Mouse (Mus musculus) central nervous system, embryonic 14 days (tissue): ENCODE results near the gene Sec1. TPM values are rescaled to one million over a fixed set of nuclear protein-coding genes. Genes with fewer than 3 reads are reported as not detected.

Experiments
- polyA plus RNA-seq: library from polyadenylated mRNA; depleted of rRNA; stranded (reverse); fragments of >200 nt; gene quantifications from 2 replicates; pipeline ENCODE4 v1.2.3, GENCODE M21; 2012; rRNA removed

The Sec1 gene
- 0.95 and 2.1 TPM in 2 replicates for polyA plus RNA-seq

DNA sequence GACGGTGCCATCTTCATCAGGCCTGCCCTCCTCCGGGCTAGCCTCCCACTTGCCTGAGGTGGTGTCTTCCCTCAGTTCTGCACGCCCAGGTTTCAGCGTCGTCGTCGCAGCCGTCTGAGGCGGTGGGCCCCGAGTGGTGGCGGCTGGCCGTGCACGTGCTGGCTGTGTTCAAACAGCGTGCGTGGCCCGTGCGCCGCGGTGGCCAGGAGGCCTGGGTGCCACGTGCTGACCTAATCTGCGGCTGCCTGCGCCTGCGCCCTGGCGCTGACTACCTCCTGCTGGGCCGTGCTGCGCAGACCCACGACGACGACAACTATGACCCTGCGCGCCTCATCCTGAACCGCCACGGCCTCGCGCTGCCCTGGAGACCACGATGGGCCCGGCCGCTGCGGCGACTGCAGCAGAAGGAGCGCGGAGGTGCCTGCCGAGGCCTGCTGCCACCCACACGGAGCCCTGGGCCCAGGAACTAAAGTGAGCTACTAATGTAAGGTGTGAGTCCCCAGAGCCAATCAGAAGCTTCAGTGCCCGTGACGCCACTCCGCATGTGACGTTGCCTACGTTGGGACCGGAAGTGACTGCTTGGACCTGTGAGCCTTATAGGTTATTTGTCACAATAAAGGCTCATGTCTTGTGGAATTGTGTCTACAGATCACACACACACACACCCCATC is at the start of gene Sec1:
TSS of gene Sec1 (minus strand) at position 482 of the 671 bp plus-strand sequence.

DNA sequence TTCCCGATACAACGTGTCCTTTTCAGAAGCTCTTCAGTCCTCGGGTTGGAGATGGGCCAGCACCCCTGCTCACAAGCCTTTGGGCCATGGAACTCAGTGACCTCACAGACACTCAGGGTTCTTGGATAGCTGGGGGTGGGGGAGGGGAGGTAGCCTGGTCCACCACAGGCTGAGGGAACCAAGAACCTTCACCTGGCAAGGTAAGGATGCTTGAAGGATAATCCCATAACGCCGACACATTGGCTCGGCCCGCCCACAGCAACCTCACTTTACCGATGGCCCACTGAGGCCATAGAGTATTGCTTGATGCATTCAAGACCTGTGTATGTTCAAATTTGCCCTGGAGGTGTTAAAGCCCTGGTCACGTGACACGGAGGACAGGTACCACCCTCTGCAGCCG is 31.5 kb upstream of the Sec1 start, which contains the start of gene Spaca4:
TSS of gene Spaca4 (minus strand) at position 101 of the 400 bp plus-strand sequence.

DNA sequence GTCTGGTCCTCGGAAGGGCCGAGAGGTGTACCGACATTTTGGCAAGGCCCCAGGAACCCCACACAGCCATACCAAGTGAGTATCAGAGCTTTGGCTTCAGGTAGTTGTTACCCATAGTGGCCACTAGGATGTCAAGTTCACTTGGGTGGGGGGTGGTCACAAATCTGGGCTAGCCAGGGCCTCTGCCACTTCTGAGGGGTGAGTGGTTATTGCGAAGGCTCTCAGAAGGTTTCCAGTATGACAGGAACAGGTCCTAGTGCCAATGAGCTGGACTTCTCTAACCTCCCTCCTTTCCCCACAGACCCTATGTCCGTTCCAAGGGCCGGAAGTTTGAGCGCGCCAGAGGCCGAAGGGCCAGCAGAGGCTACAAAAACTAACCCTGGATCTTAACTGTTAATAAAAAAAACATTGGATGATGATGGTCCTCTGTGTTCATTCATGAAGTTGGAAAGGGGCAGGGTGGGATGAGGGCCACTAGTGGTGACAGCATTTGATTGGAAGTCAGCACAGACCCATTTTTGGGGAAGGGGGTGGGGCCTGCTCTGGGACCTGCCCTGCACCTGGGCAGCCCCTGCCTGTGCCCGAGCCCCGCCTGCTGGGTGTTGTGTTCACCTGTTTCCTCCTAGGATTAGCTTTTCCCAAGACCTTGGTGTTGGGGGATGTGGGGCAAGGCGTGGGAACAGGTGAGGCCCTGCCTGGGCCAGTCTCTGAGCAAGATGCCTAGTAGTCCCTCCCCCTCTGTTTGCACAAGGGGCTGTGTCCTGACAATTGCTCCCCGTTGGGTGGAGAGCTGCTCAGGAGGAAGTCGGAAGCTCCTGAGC is 26.4 kb upstream of the Sec1 start, which contains the start of gene Fam83e:
TSS of gene Fam83e (plus strand) at position 800 of the 821 bp plus-strand sequence.

DNA sequence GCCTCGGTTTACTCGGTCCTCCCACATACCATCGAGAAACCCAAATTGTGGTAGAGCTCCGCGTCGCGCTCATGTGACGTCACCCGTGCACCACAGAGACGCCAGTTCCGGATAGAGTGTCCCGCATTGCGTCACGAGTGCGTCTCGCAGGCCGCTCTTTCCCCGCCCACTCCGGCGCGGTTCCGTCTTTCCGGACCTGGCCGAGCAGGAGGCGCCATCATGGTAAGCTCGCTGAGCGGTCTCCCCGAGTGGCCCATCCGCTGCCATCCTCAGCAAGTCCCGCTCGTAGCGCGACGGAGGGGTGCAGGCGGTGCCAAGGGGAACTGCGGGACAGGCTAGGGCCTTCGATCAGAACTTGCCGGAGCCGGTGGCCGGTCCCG is 23.7 kb upstream of the Sec1 start, which contains the start of gene Sphk2:
TSS of gene Sphk2 (minus strand) at position 85 of the 380 bp plus-strand sequence.

DNA sequence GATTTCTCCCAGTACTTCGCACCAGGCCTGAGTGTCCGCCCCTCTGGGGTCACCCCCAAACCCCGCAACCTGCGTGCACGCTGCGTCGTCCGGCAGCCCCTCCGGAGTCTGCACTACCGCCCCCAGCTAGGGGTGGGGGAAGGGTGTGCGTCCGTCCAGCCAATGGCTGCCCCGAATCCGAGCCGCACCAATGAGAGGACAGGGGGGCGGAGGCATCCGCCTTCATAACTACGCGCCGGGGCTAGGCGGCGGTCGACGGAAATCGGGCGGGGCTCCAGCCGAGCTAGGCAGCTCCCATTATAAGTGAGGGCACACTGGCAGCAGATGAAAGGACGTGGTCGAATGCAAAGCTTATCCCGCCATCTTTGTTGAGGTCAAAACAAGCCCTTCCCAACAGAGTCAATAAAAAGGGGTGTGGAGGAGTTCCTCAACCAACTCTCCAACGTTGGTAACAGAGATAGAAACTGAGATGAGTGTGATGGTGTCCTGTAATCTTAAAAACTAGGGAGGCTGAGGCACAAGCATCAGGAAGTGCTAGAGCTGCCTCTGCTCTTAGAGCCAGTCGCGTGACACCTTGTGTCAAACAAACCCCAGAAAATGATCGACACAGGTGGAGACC is 21.0 kb upstream of the Sec1 start, which contains the start of gene Rpl18:
TSS of gene Rpl18 (plus strand) at position 368 of the 619 bp plus-strand sequence.

DNA sequence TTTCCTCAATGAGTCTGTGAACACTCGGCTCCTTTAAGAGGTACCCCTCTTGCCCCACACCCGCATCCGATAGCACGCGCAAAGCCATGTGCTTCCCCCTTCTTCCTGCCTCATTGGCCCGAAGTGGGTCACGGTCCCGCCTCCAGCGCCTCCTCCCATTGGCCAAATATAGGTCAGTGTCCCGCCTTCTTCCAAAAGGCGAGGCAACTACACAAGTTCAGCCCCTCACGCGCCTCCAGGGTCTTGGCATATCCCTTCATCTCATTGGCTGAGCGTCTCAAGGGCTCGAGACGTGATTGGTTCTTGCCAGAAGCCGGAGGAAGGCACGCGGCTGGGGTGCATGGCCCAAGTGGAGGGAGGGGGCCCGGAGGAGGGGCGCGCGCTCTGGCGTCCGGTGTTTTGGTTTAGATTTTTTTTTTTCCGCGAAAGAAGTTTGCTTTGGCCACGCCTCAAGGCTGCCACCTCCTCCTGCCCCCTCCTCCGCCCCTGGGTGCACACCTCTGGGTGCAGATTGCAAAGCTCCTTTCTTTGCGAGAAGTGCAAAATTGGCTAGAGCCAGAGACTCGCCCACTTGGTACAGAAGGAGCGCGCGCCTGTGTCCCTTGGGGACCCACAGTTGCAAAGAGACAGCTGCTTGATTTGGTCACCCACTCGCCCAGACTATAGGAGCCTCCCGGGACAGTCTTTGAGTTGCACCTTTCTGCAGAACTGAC is 10.7 kb upstream of the Sec1 start, which contains the start of gene Dbp:
TSS of gene Dbp (plus strand) at position 359 of the 713 bp plus-strand sequence.

DNA sequence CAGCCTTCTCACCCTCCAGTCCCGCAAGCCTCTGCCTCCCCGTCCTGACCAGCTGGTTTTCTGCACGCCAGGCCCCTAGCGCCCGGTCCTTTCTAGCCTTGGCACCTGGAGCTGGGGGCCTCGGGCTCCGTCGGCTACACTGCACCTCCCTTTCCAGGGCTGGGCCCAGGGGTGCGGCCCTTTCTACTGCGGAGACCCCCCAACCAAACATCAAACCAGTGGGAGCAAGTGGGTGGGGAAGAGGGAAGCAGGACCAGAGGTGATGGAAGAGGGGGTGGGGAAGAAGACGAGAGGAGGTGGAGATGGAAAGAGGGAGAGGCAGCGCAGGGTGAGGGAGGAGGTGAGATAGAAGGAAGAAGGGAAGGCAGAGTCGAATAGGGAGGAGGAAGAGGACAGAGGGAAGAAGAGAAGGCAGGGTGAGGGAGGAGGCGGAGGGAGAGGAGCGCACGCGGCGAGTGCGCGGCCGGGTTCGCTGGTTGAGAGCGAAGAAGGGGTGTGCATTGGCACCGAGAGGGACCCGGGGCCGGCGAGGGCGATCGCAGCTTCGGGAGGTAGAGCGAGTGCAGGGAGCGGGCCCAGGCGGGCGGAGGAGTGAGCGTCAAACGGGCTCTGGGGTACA is 5.4 kb upstream of the Sec1 start, which contains the start of gene Car11:
TSS of gene Car11 (plus strand) at position 321 of the 619 bp plus-strand sequence.

DNA sequence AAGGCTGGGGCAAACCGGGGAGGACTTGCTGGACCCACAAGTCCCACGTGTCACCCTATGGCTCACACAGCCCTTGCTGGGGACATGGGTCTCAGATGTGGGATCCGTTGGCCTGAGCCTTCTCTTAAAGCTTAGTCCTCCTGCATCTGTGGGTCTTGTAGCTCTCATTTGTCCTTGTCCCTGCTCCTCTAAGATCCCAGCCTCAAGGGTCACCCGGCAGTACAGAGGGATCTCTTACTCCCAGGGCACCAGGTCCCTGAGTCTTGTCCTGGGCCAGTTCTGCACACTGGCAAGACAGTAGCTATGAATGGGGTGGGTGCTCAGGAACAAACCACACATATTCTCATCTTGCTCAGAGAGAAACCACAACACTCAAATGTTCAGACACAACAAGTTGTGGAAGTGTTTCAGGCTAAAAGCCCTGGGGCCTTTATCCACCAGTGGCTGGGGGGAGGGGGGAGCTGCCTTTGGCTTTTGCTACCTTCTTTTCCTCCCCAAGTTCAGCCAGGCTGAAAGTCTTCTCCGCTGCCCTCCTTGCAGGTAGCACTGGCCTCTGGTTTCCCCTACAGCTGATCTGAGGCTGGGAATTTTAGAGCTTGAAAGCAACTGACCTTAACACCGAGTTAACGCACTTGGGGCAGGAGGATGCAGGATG is 10.7 kb downstream of the Sec1 start, which contains the start of gene Ntn5:
TSS of gene Ntn5 (plus strand) at position 627 of the 655 bp plus-strand sequence.

DNA sequence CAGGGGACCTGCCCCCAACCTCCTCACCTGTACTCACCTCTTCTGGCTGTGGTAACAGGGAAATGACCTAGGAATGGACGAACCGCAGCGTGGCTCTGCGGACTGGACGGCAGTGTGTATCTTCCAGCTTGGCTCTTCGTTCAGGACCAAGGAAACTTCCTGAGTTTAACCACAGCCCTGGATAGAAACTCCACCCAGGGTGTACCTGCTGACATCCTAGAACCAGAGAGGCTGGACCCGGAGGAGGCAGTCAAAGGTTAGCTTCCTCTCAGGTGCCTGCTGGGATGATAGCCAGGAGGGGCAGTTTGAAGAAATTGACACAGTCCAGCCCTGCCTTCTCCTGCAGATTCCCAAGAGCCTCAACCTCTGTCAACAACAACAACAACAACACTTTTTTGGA is 28.0 kb downstream of the Sec1 start, which contains the start of gene Fut2:
TSS of gene Fut2 (minus strand) at position 234 of the 400 bp plus-strand sequence.

DNA sequence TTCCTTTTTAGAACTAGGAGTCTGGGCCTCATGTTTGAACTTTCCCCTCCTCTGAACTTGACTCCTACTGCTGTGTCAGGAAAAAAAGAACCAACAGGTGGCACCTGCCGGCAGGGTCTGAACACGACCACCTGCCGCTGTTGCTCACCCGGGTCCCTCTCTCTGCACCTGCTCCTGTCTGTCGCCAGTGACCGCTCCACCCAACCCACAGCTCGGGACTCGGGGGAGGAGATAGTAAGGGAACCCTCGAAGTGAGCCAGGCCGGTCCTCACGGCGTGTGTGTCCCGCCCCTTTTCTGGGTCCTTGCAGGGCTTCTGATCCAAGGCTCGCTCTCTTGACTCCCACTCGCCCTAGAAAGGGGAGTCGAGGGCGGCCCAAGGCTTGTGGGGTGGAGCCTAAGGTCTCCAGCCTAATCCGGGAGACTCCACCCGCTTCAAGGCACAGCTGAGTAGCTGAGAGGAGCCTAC is 54.6 kb downstream of the Sec1 start, which contains the start of gene Mamstr:
TSS of gene Mamstr (plus strand) at position 417 of the 467 bp plus-strand sequence.

Other genes with a start within 250 kb of the Sec1 start
- gene Ftl1, start 234.5 kb downstream of the Sec1 start, polyA plus RNA-seq, result 1,642 and 1,691 TPM in 2 replicates
- 196 and 200 TPM in 2 replicates for gene Bax, start 227.5 kb downstream of the Sec1 start, polyA plus RNA-seq
- gene Tulp2, start 212.5 kb downstream of the Sec1 start, polyA plus RNA-seq, result 0.12 and 0.45 TPM in 2 replicates
- 0.16 TPM in 1 of 2 replicates, not detected in the other for gene Gm45808, start 207.6 kb downstream of the Sec1 start, polyA plus RNA-seq
- 2.2 and 2.7 TPM in 2 replicates for gene Dhdh, start 205.6 kb downstream of the Sec1 start, polyA plus RNA-seq
- gene Nucb1, start 184.0 kb downstream of the Sec1 start, polyA plus RNA-seq, result 104 and 148 TPM in 2 replicates
- gene Ppp1r15a, start 168.1 kb downstream of the Sec1 start, polyA plus RNA-seq, result 15.9 and 19.8 TPM in 2 replicates
- 3.1 and 9.6 TPM in 2 replicates for gene Plekha4, start 168.1 kb downstream of the Sec1 start, polyA plus RNA-seq
- gene Hsd17b14, start 139.5 kb downstream of the Sec1 start, polyA plus RNA-seq, result 0.33 and 0.73 TPM in 2 replicates
- 31.0 and 38.8 TPM in 2 replicates for gene Bcat2, start 124.2 kb downstream of the Sec1 start, polyA plus RNA-seq
- 0.23 TPM in 1 of 2 replicates, not detected in the other for gene Fgf21, start 78.9 kb downstream of the Sec1 start, polyA plus RNA-seq
- 0.02 and 0.43 TPM in 2 replicates for gene Fut1, start 77.1 kb downstream of the Sec1 start, polyA plus RNA-seq
- gene Izumo1, start 72.6 kb downstream of the Sec1 start, polyA plus RNA-seq, result 0.14 and 0.28 TPM in 2 replicates
- 12.3 and 14.3 TPM in 2 replicates for gene Rasip1, start 66.9 kb downstream of the Sec1 start, polyA plus RNA-seq
- 3.5 and 7.4 TPM in 2 replicates for gene Mamstr, start 54.4 kb downstream of the Sec1 start, polyA plus RNA-seq
- gene Fut2, start 28.0 kb downstream of the Sec1 start, polyA plus RNA-seq, result 0.06 and 0.24 TPM in 2 replicates
- gene Ntn5, start 10.4 kb downstream of the Sec1 start, polyA plus RNA-seq, result 2.0 and 3.1 TPM in 2 replicates
- gene Car11, start 5.4 kb upstream of the Sec1 start, polyA plus RNA-seq, result 92.3 and 104 TPM in 2 replicates
- gene Dbp, start 10.7 kb upstream of the Sec1 start, polyA plus RNA-seq, result 9.3 and 11.5 TPM in 2 replicates
- gene Rpl18, start 21.1 kb upstream of the Sec1 start, polyA plus RNA-seq, result 985 and 996 TPM in 2 replicates
- 29.4 and 30.0 TPM in 2 replicates for gene Sphk2, start 23.6 kb upstream of the Sec1 start, polyA plus RNA-seq
- 0.60 and 0.77 TPM in 2 replicates for gene Fam83e, start 26.8 kb upstream of the Sec1 start, polyA plus RNA-seq
- gene Spaca4, start 31.4 kb upstream of the Sec1 start, polyA plus RNA-seq, result not detected in 2 replicates
- gene Lmtk3, start 89.3 kb upstream of the Sec1 start, polyA plus RNA-seq, result 250 and 252 TPM in 2 replicates
- 1.2 and 2.1 TPM in 2 replicates for gene Sult2b1, start 90.3 kb upstream of the Sec1 start, polyA plus RNA-seq
- 230 and 274 TPM in 2 replicates for gene Cyth2, start 120.2 kb upstream of the Sec1 start, polyA plus RNA-seq
- gene Kcnj14, start 130.4 kb upstream of the Sec1 start, polyA plus RNA-seq, result 0.96 and 1.5 TPM in 2 replicates
- 20.9 and 23.6 TPM in 2 replicates for gene Grwd1, start 136.5 kb upstream of the Sec1 start, polyA plus RNA-seq
- gene Kdelr1, start 178.4 kb upstream of the Sec1 start, polyA plus RNA-seq, result 157 and 187 TPM in 2 replicates
- 12.8 and 18.8 TPM in 2 replicates for gene Grin2d, start 184.0 kb upstream of the Sec1 start, polyA plus RNA-seq
- 0.14 and 0.59 TPM in 2 replicates for gene Syngr4, start 202.3 kb upstream of the Sec1 start, polyA plus RNA-seq
- 16.2 and 16.5 TPM in 2 replicates for gene Tmem143, start 202.5 kb upstream of the Sec1 start, polyA plus RNA-seq
- gene Emp3, start 227.0 kb upstream of the Sec1 start, polyA plus RNA-seq, result 25.6 and 55.8 TPM in 2 replicates
- 6.0 and 7.2 TPM in 2 replicates for gene Ccdc114, start 229.7 kb upstream of the Sec1 start, polyA plus RNA-seq